Mouse (Mus musculus): ENCODE data around the gene Sgf29.

- TF ChIP-seq TAL1 (IDR thresholded peaks at IDR 0.05; ENCODE audit: low read length) = no peak
- TF ChIP-seq GATA1 (IDR thresholded peaks at IDR 0.05; ENCODE audit: low read length) = no peak
Observed at GRCm38 (mm10) chr7:126672111-126672510, 23.0 kb downstream of the Sgf29 start.

Measured in erythroblast, embryonic 14.5 days (primary cell).